Mouse (Mus musculus): ENCODE data around the gene Gsdma2.

The Gsdma2 gene

DNA sequence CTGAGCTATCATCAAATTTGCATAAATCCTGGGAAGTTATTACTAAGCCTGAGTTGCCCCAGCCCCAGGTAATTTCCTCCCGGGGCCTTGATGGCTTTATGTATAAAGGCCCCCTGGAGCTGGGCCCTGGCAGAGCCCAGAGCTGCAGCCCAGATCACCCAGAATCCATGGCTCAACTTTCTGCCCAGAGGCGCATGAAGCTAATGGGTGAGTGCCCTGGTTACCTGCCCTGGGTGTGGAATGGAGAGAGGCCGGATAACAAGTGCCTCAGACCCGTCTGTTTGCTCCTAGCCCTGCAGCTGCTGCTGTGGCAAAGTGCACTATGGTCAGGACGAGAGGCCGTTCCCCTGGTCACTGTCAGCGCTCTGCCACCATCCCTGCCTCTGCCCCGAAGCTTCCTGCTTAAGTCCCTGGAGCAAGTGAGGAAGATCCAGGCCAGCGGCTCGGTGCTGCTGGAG, 54.7 kb downstream of the Gsdma2 start, which contains the start of gene Csf3:
Gene Csf3 (plus strand): TSS at position 51 of the 458 bp plus-strand sequence.
- DNase-seq, result no peak

- DNase-seq, result no peak
Observed at GRCm38 (mm10) chr11:98702323-98702722, 55.8 kb downstream of the Gsdma2 start.

- no peak for DNase-seq
Observed at GRCm38 (mm10) chr11:98705021-98705420, 58.5 kb downstream of the Gsdma2 start.

Data from cerebellum, adult 9-10 months (tissue).